8 mouse cellular contexts compared by ENCODE assay signal in genomic region chr9:99153655-99154054, GRCm38 (mm10). TPM values are rescaled to one million over a fixed set of nuclear protein-coding genes. Genes with fewer than 3 reads are reported as not detected.
DNase-seq lines count a peak whose midpoint lies in the region; ATAC-seq lines count a peak whose summit lies in the region.

No protein-coding gene starts in this region.

- no peak overlapping the region for H3K9ac ChIP-seq in embryonic facial prominence, embryonic 14.5 days (ENCODE audit: low read depth, low read length)
- no peak overlapping the region for H3K9ac ChIP-seq in heart, embryonic 15.5 days

- no peaks in the 10 kb centered on the region for H3K9me3 ChIP-seq in embryonic facial prominence, embryonic 14.5 days (ENCODE audit: control insufficient read depth, low read length)
- no peaks in the 10 kb centered on the region for H3K9me3 ChIP-seq in embryonic facial prominence, embryonic 10.5 days
- H3K9me3 ChIP-seq in heart, embryonic 15.5 days (replicated peaks) = no peaks in the 10 kb centered on the region

- no peaks in the 10 kb centered on the region for H3K27me3 ChIP-seq in embryonic facial prominence, embryonic 14.5 days (replicated peaks; ENCODE audit: control insufficient read depth, insufficient read depth, low read length)
- H3K27me3 ChIP-seq in embryonic facial prominence, embryonic 10.5 days (replicated peaks; ENCODE audit: low read depth, poor library complexity, severe bottlenecking) = no peaks in the 10 kb centered on the region
- no peaks in the 10 kb centered on the region for H3K27me3 ChIP-seq in heart, embryonic 15.5 days

- peak; percentile 30; the same call in 1 of the 2 replicates for ATAC-seq in embryonic facial prominence, embryonic 14.5 days (ENCODE audit: low read depth)
- no peak for ATAC-seq in heart, embryonic 15.5 days (replicated peaks; ENCODE audit: insufficient number of reproducible peaks, insufficient read depth, low FRiP score, low read depth)

- peak; percentile 58 for DNase-seq in embryonic facial prominence, embryonic 14.5 days (ENCODE audit: low spot score)
- DNase-seq in embryonic facial prominence, embryonic 10.5 days (ENCODE audit: low spot score) = no peak
- DNase-seq in retina, postnatal 1 day = peak; percentile 61
- DNase-seq in retina, embryonic 14.5 days (ENCODE audit: low spot score) = no peak
- peak; percentile 68 to 76 for DNase-seq in lung, postnatal 4 days
- DNase-seq in thymus, adult 18-20 months = no peak
- no peak for DNase-seq in right cerebral cortex, postnatal 36 days (ENCODE audit: low spot score in 2 of 2)

- no peak overlapping the region for H3K27ac ChIP-seq in embryonic facial prominence, embryonic 14.5 days (replicated peaks; ENCODE audit: low read depth, low read length)
- no peak overlapping the region for H3K27ac ChIP-seq in embryonic facial prominence, embryonic 10.5 days (replicated peaks)
- H3K27ac ChIP-seq in heart, embryonic 15.5 days = 0 out of 2 replicates have a peak overlapping the region, but pooled peaks have one; percentile 17

- H3K4me1 ChIP-seq in embryonic facial prominence, embryonic 14.5 days (ENCODE audit: control insufficient read depth, insufficient read depth, low read length) = no peaks in the 10 kb centered on the region
- H3K4me1 ChIP-seq in embryonic facial prominence, embryonic 10.5 days = 0 out of 2 replicates have a peak, but pooled peaks cover 3% of the 10 kb centered on the region
- peaks cover 9% of the 10 kb centered on the region for H3K4me1 ChIP-seq in heart, embryonic 15.5 days (replicated peaks)

- no peak overlapping the region for H3K4me2 ChIP-seq in embryonic facial prominence, embryonic 14.5 days (ENCODE audit: low read depth, low read length)
- no peak overlapping the region for H3K4me2 ChIP-seq in heart, embryonic 15.5 days

- no peak overlapping the region for H3K4me3 ChIP-seq in embryonic facial prominence, embryonic 14.5 days (ENCODE audit: low read depth, low read length)
- no peak overlapping the region for H3K4me3 ChIP-seq in embryonic facial prominence, embryonic 10.5 days
- no peak overlapping the region for H3K4me3 ChIP-seq in heart, embryonic 15.5 days

- H3K36me3 ChIP-seq in embryonic facial prominence, embryonic 14.5 days (ENCODE audit: control insufficient read depth, insufficient read depth, low read length) = no peaks in the 10 kb centered on the region
- no peaks in the 10 kb centered on the region for H3K36me3 ChIP-seq in embryonic facial prominence, embryonic 10.5 days (replicated peaks)
- no peaks in the 10 kb centered on the region for H3K36me3 ChIP-seq in heart, embryonic 15.5 days

- WGBS in embryonic facial prominence, embryonic 14.5 days = 34% methylated on average over 3 of the region's 3 CpGs
- 51% methylated on average over 3 of the region's 3 CpGs for WGBS in embryonic facial prominence, embryonic 10.5 days
- 33% methylated on average over 3 of the region's 3 CpGs for WGBS in heart, embryonic 15.5 days

RNA-seq across cellular contexts. Expression of gene Pik3cb, which starts 13.2 kb away (rescaled TPM):
- polyA plus RNA-seq in embryonic facial prominence, embryonic 14.5 days (2014; fragmentation: Nextera tagmentation; extraction: Ambion mirVana) = 1.3 and 1.6 TPM in 2 replicates
- 1.3 and 1.4 TPM in 2 replicates for polyA plus RNA-seq in embryonic facial prominence, embryonic 10.5 days (2016; fragmentation: Nextera tagmentation; extraction: Ambion mirVana)
- polyA plus RNA-seq in heart, embryonic 15.5 days (2015; fragmentation: Nextera tagmentation; extraction: Ambion mirVana) = 1.4 TPM in 2 replicates

Comparison
In these comparisons a context has a peak if more than half of its experiments do, and no peak if none do; other contexts are left out.
1. DNase-seq: peak in embryonic facial prominence, embryonic 14.5 days (single experiment), retina, postnatal 1 day (single experiment) and lung, postnatal 4 days (2 of 2); none in embryonic facial prominence, embryonic 10.5 days (single experiment), retina, embryonic 14.5 days (single experiment), thymus, adult 18-20 months (0 of 2) and right cerebral cortex, postnatal 36 days (0 of 2).